Mouse (Mus musculus): ENCODE measurements around the gene Itgb4.

- TF ChIP-seq CTCF (IDR thresholded peaks at IDR 0.05) (no peak), POLR2A (IDR thresholded peaks at IDR 0.05; ENCODE audit: insufficient read depth, low read depth, low read length) (no peak)
These were observed 68.0 kb downstream of the Itgb4 start for GRCm38 (mm10) chr11:116042372-116043138.
